ENCODE assay signal across 23 mouse cellular contexts in the genomic region with DNA sequence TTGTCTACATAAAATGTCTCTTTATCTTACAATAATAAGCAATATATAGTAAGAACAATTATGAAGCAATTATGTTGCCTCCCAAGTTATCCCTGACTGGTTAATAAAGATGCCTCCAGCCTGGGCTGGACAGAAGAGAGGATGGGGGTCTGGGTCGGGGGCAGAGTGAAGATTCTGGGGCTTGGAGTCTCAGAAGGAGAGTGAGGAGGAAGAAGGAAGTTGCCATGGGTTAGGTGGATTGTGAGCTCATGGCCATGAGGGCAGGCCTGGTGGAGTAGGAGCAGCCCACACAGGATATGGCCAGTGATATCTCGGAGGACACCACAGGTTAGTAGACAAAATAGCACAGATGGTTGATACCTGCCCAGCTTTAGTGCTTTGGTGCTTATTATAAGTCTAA. TPM values are rescaled to one million over a fixed set of nuclear protein-coding genes. Genes with fewer than 3 reads are reported as not detected.
A peak's percentile ranks its signal among the peaks of the same experiment; 100 is the strongest.
DNase-seq lines count a peak whose midpoint lies in the region; TF ChIP-seq lines count a peak whose summit lies in the region.
"Had no signal": no experiment of that assay in that cellular context is flagged by ENCODE, and none has a peak within 500 bp of the region (broad histone marks: within the 10 kb centered on the region; RNA-seq: fewer than 3 reads in every experiment).

No protein-coding gene starts in this region.

- H3K9ac ChIP-seq in heart, adult 2 months (ENCODE audit: low read depth, low read length), result no peak overlapping the region

- TF ChIP-seq CTCF in gastrocnemius, adult 2 months (IDR thresholded peaks at IDR 0.05), result no peak
- TF ChIP-seq CTCF in heart, adult 2 months (IDR thresholded peaks at IDR 0.05), result no peak

- intact Hi-C loops in gastrocnemius, adult 2 months (cut with DNase I), result no loop called here
- intact Hi-C loops in gastrocnemius, postnatal 36 days (cut with DNase I), result no loop called here
- intact Hi-C loops in heart, adult 2 months (cut with DNase I), result loop anchor here (5.0 kb wide), 1 partner anchor 34 kb away; no protein-coding TSS in a partner anchor

- peak overlapping the region; percentile 90; the same call in 1 of the 2 replicates for H3K27ac ChIP-seq in gastrocnemius, adult 2 months
- H3K27ac ChIP-seq in heart, adult 2 months, result peak overlapping the region; percentile 85

- no peaks in the 10 kb centered on the region for H3K36me3 ChIP-seq in heart, adult 2 months (ENCODE audit: control insufficient read depth, insufficient read depth, low read length)

- peaks cover 33% of the 10 kb centered on the region for H3K4me1 ChIP-seq in heart, adult 2 months (ENCODE audit: control insufficient read depth, insufficient read depth, low read length)

- no peak for TF ChIP-seq EP300 in heart, adult 2 months (IDR thresholded peaks at IDR 0.05; ENCODE audit: insufficient read depth, low read depth, low read length)

- H3K79me2 ChIP-seq in heart, adult 2 months (replicated peaks; ENCODE audit: control insufficient read depth, insufficient read depth, low read length), result no peaks in the 10 kb centered on the region

- H3K4me3 ChIP-seq in gastrocnemius, adult 2 months, result no peak overlapping the region
- H3K4me3 ChIP-seq in heart, adult 2 months, result no peak overlapping the region

- no peak for DNase-seq in gastrocnemius, adult 2 months
- DNase-seq in gastrocnemius, postnatal 36 days, result no peak
- DNase-seq in heart, adult 11 months, result peak; percentile 91
- DNase-seq in heart, postnatal 4 days, result no peak
- DNase-seq in heart, adult 2 months, result no peak
- DNase-seq in heart, adult 18-20 months, result no peak
- DNase-seq: adrenal gland, adult 2 months; adrenal gland, adult 8-10 months; adrenal gland, postnatal 10 days; adrenal gland, postnatal 14 days; adrenal gland, postnatal 25 days; adrenal gland, postnatal 36 days; B cell, adult 2 months; cerebellum, adult 11 months; cerebellum, adult 11-12 months; cerebellum, adult 18-20 months had no signal

- H3K27me3 ChIP-seq in heart, adult 2 months (ENCODE audit: control insufficient read depth, insufficient read depth, low read length), result no peaks in the 10 kb centered on the region
- H3K27me3 ChIP-seq: Patski had no signal

- TF ChIP-seq POLR2A in heart, adult 2 months (IDR thresholded peaks at IDR 0.05; ENCODE audit: insufficient read depth, low read depth, low read length), result no peak

- 55% methylated on average over 2 of the region's 2 CpGs for WGBS in heart, adult 2 months

RNA-seq across cellular contexts. Expression of a gene that starts 11.2 kb away (rescaled TPM):
- 1 to 10 TPM; 7.1 to 9.1 TPM for total RNA-seq in gastrocnemius, adult 2 months (2021)
- 1 to 10 TPM; 5.7 to 6.6 TPM for total RNA-seq in gastrocnemius, postnatal 36 days (2021)
- total RNA-seq in heart, postnatal 4 days (2021), result 10 to 100 TPM; 22.3 to 24.4 TPM
- total RNA-seq in heart, adult 2 months (2021), result 10 to 100 TPM; 15.3 to 18.4 TPM
- polyA plus RNA-seq in heart, adult 2 months (2012; rRNA removed), result 25.3 and 27.4 TPM in 2 replicates
- 10 to 100 TPM; 15.5 to 17.2 TPM for total RNA-seq in heart, adult 18-20 months (2021)

RNA-seq across cellular contexts. Expression of a gene that starts 12.2 kb away (rescaled TPM):
- 10 to 100 TPM; 30.7 to 41.6 TPM for total RNA-seq in gastrocnemius, adult 2 months (2021)
- total RNA-seq in gastrocnemius, postnatal 36 days (2021), result 10 to 100 TPM; 33.8 to 37.0 TPM
- total RNA-seq in heart, postnatal 4 days (2021), result 10 to 100 TPM; 47.1 to 54.2 TPM
- total RNA-seq in heart, adult 2 months (2021), result 10 to 100 TPM; 28.5 to 28.8 TPM
- 27.3 and 32.7 TPM in 2 replicates for polyA plus RNA-seq in heart, adult 2 months (2012; rRNA removed)
- 10 to 100 TPM; 22.9 to 26.5 TPM for total RNA-seq in heart, adult 18-20 months (2021)
- total RNA-seq: CH12.LX had no signal
- polyA plus RNA-seq: activated CD4-positive, CD25-positive, alpha-beta regulatory T cell, adult 4 months; CD4-positive, CD25-positive, alpha-beta regulatory T cell, adult 4 months; G1E had no signal

RNA-seq across cellular contexts. Expression of a gene that starts 13.6 kb away (rescaled TPM):
- 1 to 10 TPM; 4.5 to 9.3 TPM for total RNA-seq in gastrocnemius, adult 2 months (2021)
- total RNA-seq in gastrocnemius, postnatal 36 days (2021), result 1 to 10 TPM; 6.0 to 8.2 TPM
- 1 to 10 TPM; 6.1 to 9.5 TPM for total RNA-seq in heart, postnatal 4 days (2021)
- 1 to 10 TPM; 7.9 TPM for total RNA-seq in heart, adult 2 months (2021)
- 4.0 and 8.8 TPM in 2 replicates for polyA plus RNA-seq in heart, adult 2 months (2012; rRNA removed)
- total RNA-seq in heart, adult 18-20 months (2021), result 1 to 10 TPM; 5.8 to 6.5 TPM

RNA-seq across cellular contexts. Expression of a gene that starts 28.8 kb away (rescaled TPM):
- under 1 TPM; 0.28 to 0.36 TPM for total RNA-seq in gastrocnemius, adult 2 months (2021)
- 1 to 10 TPM in 1 of 2 experiments, under 1 TPM in 1; 0.35 to 1.5 TPM for total RNA-seq in gastrocnemius, postnatal 36 days (2021)
- under 1 TPM; 0.52 to 0.91 TPM for total RNA-seq in heart, postnatal 4 days (2021)
- 1 to 10 TPM in 1 of 2 experiments, under 1 TPM in 1; 0.86 to 1.4 TPM for total RNA-seq in heart, adult 2 months (2021)
- polyA plus RNA-seq in heart, adult 2 months (2012; rRNA removed), result 2.7 and 7.0 TPM in 2 replicates
- total RNA-seq in heart, adult 18-20 months (2021), result 1 to 10 TPM in 1 of 2 experiments, under 1 TPM in 1; 0.93 to 1.5 TPM
- total RNA-seq: CH12.LX, G1E, MEL had no signal
- polyA plus RNA-seq: C2C12, G1E had no signal

RNA-seq across cellular contexts. Expression of a gene that starts 29.8 kb away (rescaled TPM):
- 10 to 100 TPM; 40.5 to 42.2 TPM for total RNA-seq in gastrocnemius, adult 2 months (2021)
- 10 to 100 TPM; 36.2 to 40.0 TPM for total RNA-seq in gastrocnemius, postnatal 36 days (2021)
- total RNA-seq in heart, postnatal 4 days (2021), result 10 to 100 TPM; 37.8 to 41.8 TPM
- total RNA-seq in heart, adult 2 months (2021), result 10 to 100 TPM; 53.0 to 63.9 TPM
- polyA plus RNA-seq in heart, adult 2 months (2012; rRNA removed), result 50.5 and 55.7 TPM in 2 replicates
- total RNA-seq in heart, adult 18-20 months (2021), result 10 to 100 TPM; 55.5 to 55.8 TPM
